Mouse (Mus musculus): ENCODE data around the gene Cxcl10. TPM values are rescaled to one million over a fixed set of nuclear protein-coding genes. Genes with fewer than 3 reads are reported as not detected.
A peak's percentile ranks its signal among the peaks of the same experiment; 100 is the strongest.

Cxcl10 gene
- total RNA-seq, 2 experiments from 2014 or later = not detected

DNA sequence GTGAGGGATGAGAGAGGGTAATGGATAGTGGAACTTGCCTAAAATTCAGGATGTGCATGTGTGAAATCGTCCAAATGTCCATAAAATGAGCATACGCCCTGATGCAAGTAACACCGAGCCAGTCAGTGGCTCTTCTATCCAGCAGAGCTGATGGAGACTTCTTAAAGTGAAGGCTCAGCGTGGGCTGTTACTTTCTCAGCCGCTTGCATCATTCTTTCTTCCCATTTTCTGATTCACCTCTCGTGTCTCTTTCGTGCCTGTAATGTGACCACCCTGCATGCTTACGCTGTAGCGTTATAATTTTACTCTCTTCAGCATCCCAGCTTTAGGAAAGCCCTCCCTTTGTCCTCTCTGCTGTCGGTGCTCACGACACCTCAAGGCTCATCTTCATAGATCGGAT is 17.6 kb downstream of the Cxcl10 start:
- TF ChIP-seq CTCF (IDR thresholded peaks at IDR 0.05) = no peak
- intact Hi-C loops (cut with DNase I) = no loop called here
- no peak overlapping the region for H3K4me3 ChIP-seq
- no peak overlapping the region for H3K27ac ChIP-seq
- no peak for DNase-seq

DNA sequence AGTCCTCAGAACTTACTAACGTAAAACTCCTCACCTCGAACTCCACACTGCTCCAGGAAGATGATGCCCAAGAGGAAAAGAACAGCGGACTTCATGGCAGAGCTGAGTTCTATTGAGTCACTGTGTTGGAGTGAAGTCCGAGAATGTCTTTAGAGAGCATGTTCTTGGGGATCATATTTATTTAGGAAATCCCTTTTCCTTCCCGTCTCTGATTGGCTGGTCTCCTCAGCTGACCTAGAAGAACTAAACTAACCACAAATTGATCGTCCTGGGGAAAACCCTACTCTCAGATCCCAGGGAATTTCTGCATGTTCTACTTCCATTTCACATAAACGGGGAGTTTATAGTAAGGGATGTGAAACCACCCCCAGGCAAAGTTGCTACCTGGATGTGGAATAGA is 20.8 kb downstream of the Cxcl10 start, which contains the start of gene Cxcl9:
Cxcl9 (minus strand) TSS at position 151 of the 400 bp plus-strand sequence.
- peak within 1 kb of the TSS; percentile 15 for H3K4me3 ChIP-seq
- no peak within 1 kb of the TSS; the same call in 1 of the 2 replicates for H3K27ac ChIP-seq

DNA sequence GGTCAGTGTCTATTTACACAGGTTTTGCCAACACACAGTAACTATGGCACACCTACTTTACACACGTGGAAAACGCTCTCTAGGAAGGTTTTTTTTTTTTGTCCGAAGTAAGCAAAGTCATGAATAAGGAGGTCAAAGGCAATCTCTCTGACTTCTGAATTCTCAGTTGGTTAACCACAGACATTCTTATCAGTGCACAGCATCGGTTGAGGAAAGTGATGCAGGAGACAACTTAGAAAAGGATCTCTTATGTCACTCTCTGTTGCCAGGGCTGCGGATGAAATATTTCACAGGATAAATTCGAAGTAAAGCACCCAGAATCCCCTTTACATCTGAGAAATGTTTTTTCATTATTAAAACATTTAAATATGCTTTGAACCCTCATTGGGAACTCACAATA is 21.3 kb downstream of the Cxcl10 start:
- no peak overlapping the region for H3K27ac ChIP-seq
- DNase-seq = no peak
- intact Hi-C loops (cut with DNase I) = no loop called here
- no peak overlapping the region for H3K4me3 ChIP-seq
- no peak for TF ChIP-seq CTCF (IDR thresholded peaks at IDR 0.05)

More for the DNA sequence above, 20.8 kb downstream of the Cxcl10 start, which contains the start of gene Cxcl9:
- intact Hi-C loops (cut with DNase I) = no loop called here
- DNase-seq = no peak
- TF ChIP-seq CTCF (IDR thresholded peaks at IDR 0.05) = no peak

DNA sequence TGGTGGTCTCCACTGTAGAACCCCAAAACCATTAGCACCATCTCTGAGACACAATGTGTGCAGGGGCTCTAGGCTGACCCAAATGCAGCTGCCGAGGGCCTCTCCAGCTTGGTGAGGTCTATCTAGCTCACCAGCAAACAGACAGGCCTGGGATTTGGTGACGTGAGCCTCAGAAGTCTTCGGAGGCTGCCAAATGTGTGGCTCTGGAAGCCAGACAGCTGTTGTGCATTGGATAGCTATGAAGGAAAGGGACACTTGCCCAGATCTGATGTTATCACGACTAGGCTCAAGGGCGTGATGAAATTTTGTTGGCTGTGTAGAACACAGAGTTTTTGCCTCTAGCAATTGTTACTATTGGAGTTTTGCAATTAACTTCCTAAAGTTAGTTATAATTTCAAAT is 25.4 kb downstream of the Cxcl10 start:
- H3K27ac ChIP-seq = peak overlapping the region; percentile 64
- peak; percentile 85 for DNase-seq
- intact Hi-C loops (cut with DNase I) = no loop called here
- no peak overlapping the region for H3K4me3 ChIP-seq
- TF ChIP-seq CTCF (IDR thresholded peaks at IDR 0.05) = no peak

DNA sequence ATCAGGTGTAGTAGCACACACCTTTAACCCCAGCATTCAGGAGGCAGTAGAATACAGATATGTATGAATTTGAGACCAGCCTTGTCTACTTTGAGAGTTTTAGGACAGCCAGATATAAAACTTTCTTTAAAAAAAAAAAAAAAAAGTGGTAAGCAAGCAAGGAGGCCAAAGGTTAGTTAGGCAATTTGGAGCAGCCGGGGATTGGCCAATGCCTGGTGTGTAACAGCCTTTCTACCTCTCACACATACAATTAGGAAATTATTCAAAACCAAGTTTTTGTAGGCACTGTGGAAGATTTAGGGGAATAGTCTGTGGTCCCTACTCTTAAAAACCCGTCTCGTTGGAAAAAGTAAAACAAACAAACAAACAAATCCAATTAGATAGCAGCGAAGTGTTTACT is 26.1 kb downstream of the Cxcl10 start:
- no peak for TF ChIP-seq CTCF (IDR thresholded peaks at IDR 0.05)
- Histone ChIP-seq H3K27ac (peak overlapping the region; percentile 64), H3K4me3 (no peak overlapping the region)
- intact Hi-C loops (cut with DNase I) = no loop called here
- no peak for DNase-seq

DNA sequence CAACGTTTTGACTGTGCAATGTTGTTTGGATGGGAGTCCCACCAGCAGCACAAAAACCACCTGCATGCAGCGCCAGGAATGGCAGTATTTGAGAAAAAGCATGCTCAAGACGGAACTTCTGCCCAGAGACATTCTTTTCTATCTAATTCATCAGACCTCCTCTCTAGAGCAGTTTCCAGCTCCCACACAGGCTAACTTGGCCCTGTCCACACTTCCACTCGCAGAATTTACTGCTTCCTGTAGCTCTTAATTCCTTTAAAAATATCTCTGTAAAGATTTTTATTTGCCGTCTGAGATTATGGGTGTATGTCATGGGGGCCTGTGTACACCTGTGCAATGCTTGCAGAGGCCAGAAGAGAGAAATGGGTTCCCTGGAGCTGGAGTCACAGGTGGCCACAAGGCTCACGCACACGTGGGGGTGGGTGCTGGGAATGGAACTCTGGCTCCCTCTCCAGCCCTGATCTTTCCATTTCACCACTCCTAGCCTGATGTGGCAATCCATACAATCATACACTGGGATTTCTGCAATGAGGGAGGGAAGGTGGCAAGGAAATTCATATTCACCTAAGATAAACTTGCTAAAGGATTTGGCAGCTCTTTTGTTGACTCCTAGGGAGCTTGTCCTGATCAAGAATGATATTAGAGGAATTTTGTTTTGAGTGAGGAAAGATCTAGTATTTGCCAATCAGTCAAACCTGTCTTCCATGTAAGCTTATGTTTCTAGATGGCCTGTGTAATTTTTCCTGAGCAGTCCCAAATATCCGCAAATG is 26.9 kb downstream of the Cxcl10 start:
- intact Hi-C loops (cut with DNase I) = no loop called here
- no peak for TF ChIP-seq CTCF (IDR thresholded peaks at IDR 0.05)
- H3K27ac ChIP-seq = peak overlapping the region; percentile 28; the same call in 1 of the 2 replicates
- no peak overlapping the region for H3K4me3 ChIP-seq
- no peak for DNase-seq

DNA sequence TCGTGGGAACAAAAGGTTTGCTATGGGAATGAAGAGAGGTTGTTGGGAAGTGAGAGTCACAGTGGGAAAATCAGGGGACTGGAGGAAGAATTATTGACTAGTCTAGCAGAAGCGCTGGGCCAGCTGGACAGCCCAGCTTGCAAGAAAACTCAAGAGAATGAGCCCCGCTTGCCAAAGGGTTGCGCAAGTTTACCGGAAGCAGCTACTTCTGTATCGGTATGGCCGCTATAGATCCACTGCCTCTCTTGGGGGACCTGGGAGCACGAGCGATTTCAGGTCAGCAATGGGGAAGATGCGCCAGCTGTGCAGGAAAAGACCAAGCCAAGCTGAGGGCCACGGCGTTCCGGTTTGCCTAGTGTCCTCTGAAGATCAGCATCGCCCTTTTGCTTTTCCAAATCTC is 30.1 kb downstream of the Cxcl10 start:
- no peak overlapping the region for H3K4me3 ChIP-seq
- H3K27ac ChIP-seq = no peak overlapping the region
- intact Hi-C loops (cut with DNase I) = no loop called here
- no peak for TF ChIP-seq CTCF (IDR thresholded peaks at IDR 0.05)
- peak; percentile 61 for DNase-seq

DNA sequence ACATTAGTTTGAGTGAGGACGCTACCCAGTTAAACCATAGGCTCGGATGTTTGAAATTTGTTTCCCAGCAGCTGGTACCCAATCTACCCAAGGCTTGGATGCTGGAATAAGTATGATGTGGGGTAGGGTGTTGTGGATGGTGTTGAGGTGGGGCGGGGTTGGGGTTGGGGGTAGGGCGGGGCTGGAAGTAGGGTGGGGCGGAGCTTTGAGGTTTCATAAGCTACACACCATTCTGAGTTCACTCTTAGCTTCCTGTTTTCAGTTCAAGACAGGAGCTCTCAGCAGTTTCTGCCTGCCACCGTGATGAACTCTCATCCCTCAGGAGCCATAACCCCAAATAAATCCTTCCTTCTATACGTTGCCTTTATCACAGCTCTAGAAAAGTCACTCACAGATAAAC is 30.6 kb downstream of the Cxcl10 start:
- Histone ChIP-seq H3K4me3 (no peak overlapping the region), H3K27ac (no peak overlapping the region)
- TF ChIP-seq CTCF (IDR thresholded peaks at IDR 0.05) = no peak
- no peak for DNase-seq
- intact Hi-C loops (cut with DNase I) = no loop called here

DNA sequence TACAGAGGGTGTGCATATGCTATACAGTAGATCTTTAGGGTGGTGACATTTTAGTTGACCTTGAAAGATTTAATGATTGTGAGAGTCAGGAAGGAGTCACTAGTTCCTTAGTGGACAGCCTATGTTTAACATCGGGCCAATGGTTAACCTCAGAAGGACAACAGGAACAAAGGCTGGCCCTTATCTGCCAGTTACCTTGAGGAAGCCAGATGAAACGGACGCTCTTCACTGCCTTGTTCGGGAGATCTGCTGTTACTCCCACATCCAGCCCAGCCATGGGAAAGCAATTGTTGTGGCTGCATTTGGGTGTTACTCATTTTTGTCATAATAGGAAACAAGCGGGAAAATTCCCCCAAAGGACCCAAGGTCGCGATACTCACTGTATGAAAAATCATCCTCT is 34.9 kb downstream of the Cxcl10 start:
- no peak for DNase-seq
- Histone ChIP-seq H3K27ac (no peak overlapping the region), H3K4me3 (no peak overlapping the region)
- intact Hi-C loops (cut with DNase I) = loop anchor here (5.0 kb wide), 1 partner anchor 84 kb away; no protein-coding TSS in a partner anchor
- TF ChIP-seq CTCF (IDR thresholded peaks at IDR 0.05) = no peak

DNA sequence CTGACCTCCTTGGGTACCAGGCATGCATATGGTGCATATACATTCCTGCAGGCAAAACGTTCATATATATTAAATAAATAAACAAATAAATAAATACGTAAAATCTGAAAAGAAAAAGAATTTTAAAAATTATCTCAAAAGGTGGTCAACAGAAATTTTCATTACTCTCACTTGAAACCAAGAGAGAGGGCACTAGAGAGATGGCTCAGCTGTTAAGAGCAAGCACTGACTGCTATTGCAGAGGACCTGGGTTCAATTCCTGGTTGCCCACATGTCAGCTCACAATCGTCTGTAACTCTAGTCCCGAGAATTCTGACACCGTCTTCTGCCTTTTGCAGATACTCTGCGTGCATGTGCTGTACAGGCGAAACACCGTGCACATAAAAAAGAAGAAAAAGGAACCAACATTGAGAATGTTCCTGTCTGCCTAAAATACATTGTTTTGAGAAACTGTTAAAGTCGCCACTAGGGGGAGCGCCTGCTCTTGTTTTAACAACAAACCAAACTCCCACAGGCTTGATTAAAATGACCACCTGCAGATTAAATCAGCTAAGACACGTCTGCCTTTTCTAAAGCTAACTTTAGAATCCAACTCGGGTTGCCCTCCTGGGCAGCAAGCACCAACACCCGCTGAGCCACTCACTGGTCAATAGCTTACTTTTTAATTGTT is 36.5 kb downstream of the Cxcl10 start:
- intact Hi-C loops (cut with DNase I) = loop anchor here (1.0 to 5.0 kb wide), 2 partner anchors 69 to 85 kb away; no protein-coding TSS in a partner anchor
- DNase-seq = peak; percentile 85
- Histone ChIP-seq H3K27ac (peak overlapping the region; percentile 38; the same call in 1 of the 2 replicates), H3K4me3 (peak overlapping the region; percentile 32; the same call in 1 of the 2 replicates)
- peak; percentile 84 for TF ChIP-seq CTCF (IDR thresholded peaks at IDR 0.05)

DNA sequence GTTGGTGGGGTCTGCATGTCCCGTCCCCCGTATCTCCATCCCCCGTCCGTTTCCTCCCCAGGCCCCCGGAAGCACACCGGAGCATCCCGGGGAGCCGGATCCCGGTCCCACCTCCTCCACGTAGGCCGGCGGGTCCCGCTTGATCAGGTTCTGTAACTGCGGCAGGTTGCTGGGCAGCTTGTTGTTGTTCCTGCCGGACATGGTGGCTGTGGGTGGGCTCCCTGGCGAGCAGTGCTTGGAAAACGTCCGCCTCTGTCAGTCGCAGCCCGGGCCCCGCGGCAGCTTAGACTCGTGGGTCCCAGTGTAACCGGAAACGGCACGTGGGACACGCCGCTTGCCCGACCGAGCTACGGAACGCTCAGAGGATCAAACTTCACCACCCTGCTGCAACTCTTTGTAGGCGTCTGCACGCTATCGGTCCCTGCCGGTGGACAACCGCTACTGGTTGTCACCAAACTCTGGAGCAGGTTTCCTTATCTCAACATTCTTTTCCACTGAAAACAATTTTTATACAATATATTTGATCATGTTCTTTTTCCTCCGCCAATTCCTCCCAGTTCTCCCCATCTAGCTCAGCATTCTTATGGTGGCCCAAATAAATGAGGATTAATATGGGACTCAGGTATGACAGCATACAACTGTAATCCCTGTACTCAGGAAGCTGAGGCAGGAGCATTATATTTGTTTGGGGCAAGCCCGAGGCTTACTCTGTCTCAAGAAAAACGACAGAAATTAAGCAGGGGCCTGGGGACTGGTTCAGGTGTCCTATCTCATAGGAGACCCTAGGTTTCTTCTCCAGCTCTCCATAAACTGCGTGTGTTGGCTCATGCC is 38.8 kb downstream of the Cxcl10 start, which contains the start of gene Sdad1:
Sdad1 (minus strand) TSS at position 799 of the 831 bp plus-strand sequence.
- peak; percentile 77 for TF ChIP-seq CTCF (IDR thresholded peaks at IDR 0.05)
- intact Hi-C loops (cut with DNase I) = loop anchor here (5.0 kb wide), 1 partner anchor 87 kb away; no protein-coding TSS in a partner anchor
- DNase-seq = peak; percentile 95

DNA sequence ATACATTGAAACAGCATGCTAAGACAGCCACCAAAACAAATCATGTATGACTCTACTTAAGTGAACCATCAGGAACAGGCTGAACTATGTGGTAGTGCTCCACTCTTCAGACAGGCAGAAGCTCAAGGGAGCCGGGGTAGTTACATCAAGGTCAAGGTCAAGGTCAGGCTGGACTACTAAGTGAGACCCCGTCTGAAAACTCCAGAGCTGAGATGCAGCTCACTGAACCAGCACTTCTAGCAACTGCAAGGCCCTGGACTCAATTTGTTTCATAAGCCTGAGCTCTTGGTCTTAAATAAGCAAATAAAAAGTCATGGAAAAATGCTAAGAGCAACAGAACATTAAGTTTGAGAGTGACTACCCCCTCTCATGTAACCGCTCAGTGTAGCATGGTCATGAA is 44.4 kb downstream of the Cxcl10 start:
- no peak overlapping the region for H3K27ac ChIP-seq
- no peak overlapping the region for H3K4me3 ChIP-seq
- intact Hi-C loops (cut with DNase I) = no loop called here
- DNase-seq = no peak
- no peak for TF ChIP-seq CTCF (IDR thresholded peaks at IDR 0.05)

More for the DNA sequence above, 38.8 kb downstream of the Cxcl10 start, which contains the start of gene Sdad1:
- H3K4me3 ChIP-seq = peak within 1 kb of the TSS; percentile 78
- peak within 1 kb of the TSS; percentile 97 for H3K27ac ChIP-seq
